Mouse (Mus musculus) MEL (cell line): Measurements from ENCODE around the gene Hsdl2. TPM values are rescaled to one million over a fixed set of nuclear protein-coding genes. Genes with fewer than 3 reads are reported as not detected.
A peak's percentile ranks its signal among the peaks of the same experiment; 100 is the strongest.

Source experiments
- DNase-seq: peaks from one replicate; pipeline ENCODE4 v3.0.0; 2011; ENCODE audit warnings: low read depth, low spot score
- H3K27ac ChIP-seq: 2 replicates; pipeline ENCODE4 v1.5.1; 2012; ENCODE audit warnings: low read depth, mild to moderate bottlenecking, control low read depth, low read length, moderate library complexity; ENCODE audit not compliant: control insufficient read depth
- H3K27me3 ChIP-seq, 2 experiments: fragments of 150-350 bp in 1 of 2; sonication (generic) in 1 of 2; 2 replicates each; pipeline ENCODE4 v1.6.1; 2012; ENCODE audit warnings: low read length in 2 of 2, mild to moderate bottlenecking in 2 of 2, improper control_type of control experiment in 1 of 2, moderate library complexity in 1 of 2; ENCODE audit not compliant: insufficient read depth in 2 of 2, control insufficient read depth in 1 of 2
- H3K36me3 ChIP-seq, 2 experiments: 2 replicates each; pipeline ENCODE4 v1.6.1; 2012 to 2014; ENCODE audit warnings: low read length in 2 of 2, improper control_type of control experiment in 1 of 2, inconsistent platforms in 1 of 2, mild to moderate bottlenecking in 1 of 2; ENCODE audit not compliant: insufficient read depth in 2 of 2, control insufficient read depth in 1 of 2
- H3K4me1 ChIP-seq, 2 experiments: fragments of 150-350 bp in 1 of 2; sonication (generic) in 1 of 2; 2 replicates each; pipeline ENCODE4 v1.6.1; 2012; ENCODE audit warnings: low read length in 2 of 2, improper control_type of control experiment in 1 of 2, mild to moderate bottlenecking in 1 of 2; ENCODE audit not compliant: insufficient read depth in 2 of 2, control insufficient read depth in 1 of 2
- H3K4me3 ChIP-seq, 2 experiments: fragments of 150-350 bp in 1 of 2; sonication (generic) in 1 of 2; 2 replicates each; pipeline ENCODE4 v1.5.1; 2012; ENCODE audit warnings: low read depth in 2 of 2, low read length in 2 of 2, mild to moderate bottlenecking in 2 of 2, moderate library complexity in 2 of 2, control low read depth in 1 of 2, improper control_type of control experiment in 1 of 2; ENCODE audit not compliant: control insufficient read depth in 1 of 2, insufficient read depth in 1 of 2
- H3K79me2 ChIP-seq: 2 replicates; pipeline ENCODE4 v1.6.1; 2012; ENCODE audit warnings: mild to moderate bottlenecking, low read length, moderate library complexity; ENCODE audit not compliant: control insufficient read depth, poor library complexity, insufficient read depth
- H3K9ac ChIP-seq: 2 replicates; pipeline ENCODE4 v1.6.1; 2012; ENCODE audit warnings: low read depth, mild to moderate bottlenecking, control low read depth, low read length, moderate library complexity; ENCODE audit not compliant: control insufficient read depth, poor library complexity, severe bottlenecking
- H3K9me3 ChIP-seq: fragments of 150-350 bp; sonication (generic); replicated peaks from 2 replicates; pipeline ENCODE4 v1.6.1; 2012; ENCODE audit warnings: mild to moderate bottlenecking, low read length, improper control_type of control experiment, moderate library complexity; ENCODE audit not compliant: insufficient read depth
- BHLHE40 ChIP-seq: IDR thresholded peaks from 2 replicates; pipeline ENCODE4 v1.6.1; 2012; ENCODE audit warnings: low read depth, mild to moderate bottlenecking, inconsistent platforms, low read length, improper control_type of control experiment, borderline replicate concordance
- E2F4 ChIP-seq: IDR thresholded peaks from 2 replicates; pipeline ENCODE4 v1.6.1; 2011; ENCODE audit warnings: low read depth, low read length, improper control_type of control experiment, borderline replicate concordance
- ELF1 ChIP-seq: IDR thresholded peaks from 2 replicates; pipeline ENCODE4 v1.6.1; 2014; ENCODE audit warnings: low read depth, mild to moderate bottlenecking, inconsistent platforms, low read length, improper control_type of control experiment, moderate library complexity
- GABPA ChIP-seq: IDR thresholded peaks from 2 replicates; pipeline ENCODE4 v1.6.1; 2012; ENCODE audit warnings: low read depth, mild to moderate bottlenecking, inconsistent platforms, low read length, improper control_type of control experiment, moderate library complexity
- MAFK ChIP-seq: IDR thresholded peaks from 2 replicates; pipeline ENCODE4 v1.6.1; 2011; ENCODE audit warnings: low read depth, mild to moderate bottlenecking, low read length, improper control_type of control experiment, borderline replicate concordance
- MAZ ChIP-seq: IDR thresholded peaks from 2 replicates; pipeline ENCODE4 v1.6.1; 2012; ENCODE audit warnings: low read depth, mild to moderate bottlenecking, inconsistent platforms, low read length, improper control_type of control experiment
- MYB ChIP-seq: IDR thresholded peaks from 2 replicates; pipeline ENCODE4 v1.6.1; 2011; ENCODE audit warnings: mild to moderate bottlenecking, low read depth, low read length, improper control_type of control experiment
- MYC ChIP-seq: IDR thresholded peaks from 2 replicates; pipeline ENCODE4 v1.6.1; 2011; ENCODE audit warnings: low read depth, mild to moderate bottlenecking, low read length, improper control_type of control experiment, moderate library complexity
- NRF1 ChIP-seq: IDR thresholded peaks from 2 replicates; pipeline ENCODE4 v1.6.1; 2014; ENCODE audit warnings: low read depth, mild to moderate bottlenecking, inconsistent platforms, low read length, improper control_type of control experiment, moderate library complexity; ENCODE audit not compliant: poor library complexity, insufficient read depth, severe bottlenecking
- POLR2A ChIP-seq, 2 experiments: IDR thresholded peaks; 2 replicates each; pipeline ENCODE4 v1.6.1; 2011 to 2012; ENCODE audit warnings: low read length in 2 of 2, mild to moderate bottlenecking in 2 of 2, control low read depth in 1 of 2, improper control_type of control experiment in 1 of 2, low read depth in 1 of 2, moderate library complexity in 1 of 2; ENCODE audit not compliant: control insufficient read depth in 1 of 2, insufficient read depth in 1 of 2, poor library complexity in 1 of 2
- POLR2AphosphoS5 ChIP-seq: IDR thresholded peaks from 2 replicates; pipeline ENCODE4 v1.6.1; 2012; ENCODE audit warnings: low read depth, borderline replicate concordance, mild to moderate bottlenecking, inconsistent platforms, low read length, moderate library complexity, mixed read lengths
- TBP ChIP-seq: IDR thresholded peaks from 2 replicates; pipeline ENCODE4 v1.8.0; 2011; ENCODE audit warnings: low read depth, low read length, improper control_type of control experiment
- TCF12 ChIP-seq: IDR thresholded peaks from 2 replicates; pipeline ENCODE4 v1.6.1; 2014; ENCODE audit warnings: low read depth, mild to moderate bottlenecking, inconsistent platforms, low read length, improper control_type of control experiment, moderate library complexity
- UBTF ChIP-seq: IDR thresholded peaks from 2 replicates; pipeline ENCODE4 v1.6.1; 2012; ENCODE audit warnings: low read depth, mild to moderate bottlenecking, inconsistent platforms, low read length, improper control_type of control experiment, moderate library complexity, borderline replicate concordance; ENCODE audit not compliant: insufficient read depth
- ZC3H11A ChIP-seq: IDR thresholded peaks from 2 replicates; pipeline ENCODE4 v1.6.1; 2012; ENCODE audit warnings: low read depth, mild to moderate bottlenecking, inconsistent platforms, low read length, improper control_type of control experiment
- ZKSCAN1 ChIP-seq: IDR thresholded peaks from 2 replicates; pipeline ENCODE4 v1.6.1; 2012; ENCODE audit warnings: low read depth, mild to moderate bottlenecking, inconsistent platforms, low read length, improper control_type of control experiment, moderate library complexity
- polyA plus RNA-seq, 2 experiments: library from polyadenylated mRNA; stranded (reverse) in 1 of 2; unstranded in 1 of 2; fragments of >175 nt in 1 of 2; fragments of >200 nt in 1 of 2; gene quantifications; 2 replicates each; pipeline versions ENCODE4 v1.2.1 to v1.2.4; 2012; ENCODE audit warnings: low replicate concordance in 2 of 2, low read depth in 1 of 2; ENCODE audit not compliant: insufficient read length in 2 of 2, insufficient read depth in 1 of 2, missing spikeins in 1 of 2
- total RNA-seq: library from RNA; depleted of rRNA; stranded (reverse); fragments of 300-350 nt; gene quantifications from 2 replicates; pipeline ENCODE4 v1.2.3, GENCODE M21; 2012

Gene Hsdl2
- total and polyA plus RNA-seq, 3 experiments = 8.4 to 15.0 TPM; not detected in 1

DNA sequence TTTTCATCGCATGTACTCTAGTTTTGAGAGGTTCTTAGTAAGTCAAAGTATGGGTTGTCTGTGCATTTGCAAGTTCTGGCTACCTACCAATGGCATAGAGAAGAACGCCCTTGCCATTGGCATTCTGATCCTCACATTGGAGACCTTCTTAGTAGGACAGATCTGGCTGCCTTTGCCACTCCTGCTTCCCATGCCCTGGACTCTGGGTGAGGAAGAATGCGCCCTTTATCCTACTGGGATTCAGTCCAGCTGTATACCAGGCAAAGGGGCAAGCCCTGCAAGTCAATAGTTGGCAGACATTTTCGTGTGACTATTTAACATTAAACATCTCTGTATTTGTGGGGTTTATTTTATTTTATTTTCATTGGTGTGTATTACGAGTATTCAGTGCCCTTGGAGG lies 3.7 kb downstream of the Hsdl2 start:
- no peaks in the 10 kb centered on the region; a peak in 1 of 4 replicates for H3K4me1 ChIP-seq
- H3K4me3 ChIP-seq = no peak overlapping the region
- H3K9me3 ChIP-seq = no peaks in the 10 kb centered on the region
- no peaks in the 10 kb centered on the region; the same call in 1 of the 2 replicates for H3K79me2 ChIP-seq
- DNase-seq = no peak
- TF ChIP-seq E2F4 = no peak
- H3K27me3 ChIP-seq = no peaks in the 10 kb centered on the region
- H3K27ac ChIP-seq = no peak overlapping the region
- peaks cover 0 to 2% of the 10 kb centered on the region in 2 experiments; a peak in 2 of 4 replicates for H3K36me3 ChIP-seq
- no peak overlapping the region for H3K9ac ChIP-seq

DNA sequence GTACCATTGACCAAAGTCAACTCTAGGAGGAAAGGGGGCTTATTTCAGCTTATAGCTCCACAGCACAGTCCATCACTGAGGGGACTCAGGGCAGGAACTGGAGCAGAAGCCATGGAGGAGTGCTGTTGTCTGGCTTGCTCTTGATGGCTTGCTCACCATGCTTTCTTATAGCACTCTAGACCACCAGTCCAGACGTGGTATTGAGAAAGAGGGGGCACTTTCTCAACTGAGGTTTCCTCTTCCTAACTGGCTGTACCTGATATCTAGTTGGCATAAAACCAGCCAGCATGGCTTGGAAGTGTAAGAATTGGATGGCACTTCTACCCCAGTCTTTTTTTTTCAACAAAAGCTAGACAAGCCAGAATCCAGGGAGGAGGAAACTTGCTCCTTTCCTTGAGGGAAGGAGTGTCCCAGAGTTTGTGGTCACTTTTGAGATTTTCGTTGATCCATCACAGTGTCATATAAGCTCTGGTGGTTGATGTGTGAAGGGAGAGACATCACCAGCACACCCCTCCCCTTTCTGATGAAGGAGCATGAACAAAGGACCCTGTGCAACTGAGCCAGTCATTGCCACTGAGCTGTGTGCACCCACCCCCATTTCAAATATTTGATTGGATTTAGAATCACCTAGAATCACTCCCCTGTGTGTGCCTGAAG lies 6.0 kb downstream of the Hsdl2 start:
- Histone ChIP-seq H3K36me3 (no peaks in the 10 kb centered on the region; a peak in 1 of 4 replicates), H3K4me3 (no peak overlapping the region), H3K27ac (no peak overlapping the region), H3K27me3 (no peaks in the 10 kb centered on the region), H3K79me2 (no peaks in the 10 kb centered on the region), H3K9ac (no peak overlapping the region), H3K9me3 (no peaks in the 10 kb centered on the region), H3K4me1 (no peaks in the 10 kb centered on the region)
- DNase-seq = no peak
- TF ChIP-seq TCF12 (no peak), E2F4 (no peak), MYC (no peak), MAZ (no peak), NRF1 (no peak), UBTF (no peak), TBP (no peak), ELF1 (no peak), GABPA (no peak), MYB (no peak), MAFK (no peak)

DNA sequence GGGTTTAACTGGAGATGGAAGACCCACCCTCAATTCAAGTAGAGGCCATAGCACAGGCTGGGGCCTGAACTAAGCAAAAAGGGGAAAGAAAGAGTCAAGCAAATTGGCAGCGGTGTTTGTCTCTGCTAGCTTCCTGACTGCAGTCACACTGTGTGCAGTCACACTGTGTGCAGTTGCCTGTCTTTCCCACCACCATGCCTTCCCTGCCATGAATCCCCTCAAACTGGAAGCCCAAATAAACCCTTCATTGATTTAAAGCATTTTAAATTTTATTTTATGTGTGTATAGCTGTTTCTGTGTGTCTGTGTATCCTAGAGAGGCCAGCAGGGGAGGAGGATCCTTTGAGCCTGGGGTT lies 6.5 kb downstream of the Hsdl2 start:
- H3K9ac ChIP-seq = no peak overlapping the region
- no peak overlapping the region for H3K27ac ChIP-seq
- H3K36me3 ChIP-seq = no peaks in the 10 kb centered on the region
- TF ChIP-seq BHLHE40 (no peak), ZKSCAN1 (peak; percentile 92), POLR2A (IDR thresholded peaks at IDR 0.05; ENCODE audit: control insufficient read depth in 1 of 2, insufficient read depth in 1 of 2, low read depth in 1 of 2, low read length in 2 of 2, poor library complexity in 1 of 2) (no peak), ZC3H11A (no peak), POLR2AphosphoS5 (no peak), E2F4 (no peak)
- H3K4me3 ChIP-seq = no peak overlapping the region
- DNase-seq = no peak
- H3K79me2 ChIP-seq = no peaks in the 10 kb centered on the region
- H3K27me3 ChIP-seq = no peaks in the 10 kb centered on the region
- H3K4me1 ChIP-seq = no peaks in the 10 kb centered on the region
- H3K9me3 ChIP-seq = no peaks in the 10 kb centered on the region
